25 mouse cellular contexts compared by ENCODE assay signal in genomic region chrX:135792326-135792725, GRCm38 (mm10). TPM values are rescaled to one million over a fixed set of nuclear protein-coding genes. Genes with fewer than 3 reads are reported as not detected.
DNase-seq lines count a peak whose midpoint lies in the region; ATAC-seq and TF ChIP-seq lines count a peak whose summit lies in the region.
"Had no signal": no experiment of that assay in that cellular context is flagged by ENCODE, and none has a peak within 500 bp of the region (broad histone marks: within the 10 kb centered on the region; RNA-seq: fewer than 3 reads in every experiment).

No protein-coding gene starts in this region.

- no peak for ATAC-seq in forebrain, embryonic 14.5 days
- ATAC-seq in embryonic facial prominence, embryonic 15.5 days (ENCODE audit: insufficient number of reproducible peaks, low FRiP score, low TSS enrichment, low read depth), result no peak
- ATAC-seq: midbrain, embryonic 15.5 days had no signal

- H3K4me1 ChIP-seq in forebrain, embryonic 14.5 days (ENCODE audit: control insufficient read depth, insufficient read depth, low read length), result no peaks in the 10 kb centered on the region
- no peaks in the 10 kb centered on the region for H3K4me1 ChIP-seq in forebrain, embryonic 10.5 days
- H3K4me1 ChIP-seq in embryonic facial prominence, embryonic 15.5 days, result no peaks in the 10 kb centered on the region
- H3K4me1 ChIP-seq: hindbrain, embryonic 12.5 days; midbrain, embryonic 15.5 days; neural tube, embryonic 13.5 days had no signal

- H3K79me2 ChIP-seq in myocyte (ENCODE audit: control insufficient read depth, insufficient read depth), result no peaks in the 10 kb centered on the region

- no peak for TF ChIP-seq POLR2A in myocyte (IDR thresholded peaks at IDR 0.05; ENCODE audit: insufficient read length, low read depth)

- no peak overlapping the region for H3ac ChIP-seq in myocyte (ENCODE audit: control insufficient read depth, insufficient read length)

- no peak overlapping the region; the same call in 1 of the 2 replicates for H3K27ac ChIP-seq in forebrain, embryonic 14.5 days (ENCODE audit: low read depth, low read length)
- no peak overlapping the region for H3K27ac ChIP-seq in forebrain, embryonic 10.5 days
- peak overlapping the region; percentile 85 for H3K27ac ChIP-seq in embryonic facial prominence, embryonic 15.5 days (replicated peaks)
- H3K27ac ChIP-seq: heart, adult 2 months; heart, embryonic 13.5 days; hindbrain, embryonic 12.5 days; macrophage; midbrain, embryonic 15.5 days; neural tube, embryonic 13.5 days had no signal

- no peaks in the 10 kb centered on the region for H3K36me3 ChIP-seq in forebrain, embryonic 14.5 days (ENCODE audit: control insufficient read depth, insufficient read depth, low read length)
- H3K36me3 ChIP-seq in forebrain, embryonic 10.5 days (replicated peaks), result no peaks in the 10 kb centered on the region
- no peaks in the 10 kb centered on the region for H3K36me3 ChIP-seq in embryonic facial prominence, embryonic 15.5 days
- H3K36me3 ChIP-seq in myocyte (ENCODE audit: control insufficient read depth, insufficient read depth), result no peaks in the 10 kb centered on the region
- H3K36me3 ChIP-seq: heart, embryonic 13.5 days; hindbrain, embryonic 12.5 days; midbrain, embryonic 15.5 days; neural tube, embryonic 13.5 days had no signal

- 65% methylated on average over 6 of the region's 6 CpGs for WGBS in forebrain, embryonic 14.5 days
- 90% methylated on average over 6 of the region's 6 CpGs for WGBS in forebrain, embryonic 10.5 days
- 49% methylated on average over 6 of the region's 6 CpGs for WGBS in embryonic facial prominence, embryonic 15.5 days

- H3K4me2 ChIP-seq in forebrain, embryonic 14.5 days (ENCODE audit: low read length), result no peak overlapping the region
- H3K4me2 ChIP-seq in embryonic facial prominence, embryonic 15.5 days (replicated peaks), result no peak overlapping the region
- H3K4me2 ChIP-seq in myocyte (ENCODE audit: low read depth), result peak overlapping the region; percentile 34
- H3K4me2 ChIP-seq: heart, embryonic 13.5 days; hindbrain, embryonic 12.5 days; midbrain, embryonic 15.5 days; neural tube, embryonic 13.5 days had no signal

- peak; percentile 28 for DNase-seq in forebrain, embryonic 14.5 days (ENCODE audit: low spot score)
- no peak for DNase-seq in forebrain, embryonic 10.5 days (ENCODE audit: extremely low spot score, low spot score)
- peak; percentile 60 for DNase-seq in brain, adult 2 months (ENCODE audit: low read depth, low spot score)
- no peak for DNase-seq in gastrocnemius, adult 8-10 months (ENCODE audit: low spot score in 2 of 2)
- no peak for DNase-seq in adrenal gland, postnatal 14 days
- DNase-seq: adrenal gland, adult 2 months; B cell, adult 2 months; cerebellum, adult 8-10 months; gastrocnemius, postnatal 25 days; heart, adult 2 months; heart, postnatal 14 days; kidney, adult 18-20 months; kidney, postnatal 4 days; retina, postnatal 1 day; right cerebral cortex, postnatal 25 days; spleen, adult 18-20 months had no signal

- H3K4me3 ChIP-seq in forebrain, embryonic 14.5 days (ENCODE audit: low read depth, low read length), result no peak overlapping the region
- no peak overlapping the region for H3K4me3 ChIP-seq in forebrain, embryonic 10.5 days
- H3K4me3 ChIP-seq in embryonic facial prominence, embryonic 15.5 days (replicated peaks), result no peak overlapping the region
- no peak overlapping the region for H3K4me3 ChIP-seq in myocyte
- H3K4me3 ChIP-seq: erythroblast, embryonic 14.5 days; heart, adult 2 months; heart, embryonic 13.5 days; hindbrain, embryonic 12.5 days; midbrain, embryonic 15.5 days; neural tube, embryonic 13.5 days had no signal

- H3K9me3 ChIP-seq in forebrain, embryonic 14.5 days (replicated peaks; ENCODE audit: control insufficient read depth, low read length), result no peaks in the 10 kb centered on the region
- H3K9me3 ChIP-seq in forebrain, embryonic 10.5 days, result no peaks in the 10 kb centered on the region
- H3K9me3 ChIP-seq in embryonic facial prominence, embryonic 15.5 days (replicated peaks), result no peaks in the 10 kb centered on the region
- H3K9me3 ChIP-seq: hindbrain, embryonic 12.5 days; midbrain, embryonic 15.5 days; neural tube, embryonic 13.5 days had no signal

- H3K27me3 ChIP-seq in forebrain, embryonic 14.5 days (replicated peaks; ENCODE audit: control insufficient read depth, insufficient read depth, low read length), result no peaks in the 10 kb centered on the region
- H3K27me3 ChIP-seq in forebrain, embryonic 10.5 days (ENCODE audit: poor library complexity, severe bottlenecking), result peaks cover 15% of the 10 kb centered on the region
- H3K27me3 ChIP-seq in embryonic facial prominence, embryonic 15.5 days, result no peaks in the 10 kb centered on the region
- H3K27me3 ChIP-seq in myocyte (ENCODE audit: control insufficient read depth, insufficient read depth, insufficient read length), result no peaks in the 10 kb centered on the region
- H3K27me3 ChIP-seq: heart, embryonic 13.5 days; hindbrain, embryonic 12.5 days; midbrain, embryonic 15.5 days; neural tube, embryonic 13.5 days had no signal

- no peak overlapping the region for H3K9ac ChIP-seq in forebrain, embryonic 14.5 days (ENCODE audit: low read length)
- H3K9ac ChIP-seq in embryonic facial prominence, embryonic 15.5 days, result no peak overlapping the region
- H3K9ac ChIP-seq: heart, embryonic 13.5 days; hindbrain, embryonic 12.5 days; midbrain, embryonic 15.5 days; neural tube, embryonic 13.5 days had no signal

TF ChIP-seq in myocyte, 11 proteins besides CTCF, POLR2A, EP300 and RAD21:
- TF ChIP-seq E2F4 (IDR thresholded peaks at IDR 0.05; ENCODE audit: insufficient read depth) (no peak), TCF12 (IDR thresholded peaks at IDR 0.05; ENCODE audit: insufficient read depth, poor library complexity, severe bottlenecking) (peak; percentile 54), MYOD1 (IDR thresholded peaks at IDR 0.05; ENCODE audit: control insufficient read depth in 1 of 3, insufficient read length in 2 of 3, low read depth in 2 of 3) (peak; percentile 79 to 91 (median 91))

RNA-seq across cellular contexts. Expression of gene Bhlhb9, which starts 5.1 kb away (rescaled TPM):
- 88.2 and 104 TPM in 2 replicates for polyA plus RNA-seq in forebrain, embryonic 14.5 days (2014; fragmentation: Nextera tagmentation; extraction: Ambion mirVana)
- 49.3 and 52.8 TPM in 2 replicates for polyA plus RNA-seq in forebrain, embryonic 10.5 days (2016; fragmentation: Nextera tagmentation; extraction: Ambion mirVana)
- polyA plus RNA-seq in embryonic facial prominence, embryonic 15.5 days (2015; fragmentation: Nextera tagmentation; extraction: Ambion mirVana), result 51.8 TPM in 2 replicates
- 0.41 TPM for polyA plus RNA-seq in myocyte (2012; fragmentation: generic; extraction: Trizol)
- total RNA-seq in gastrocnemius, adult 8-10 months (2022), result 1 to 10 TPM; 1.1 to 2.0 (median 1.5) TPM
- 17.7 and 18.7 TPM in 2 replicates for total RNA-seq in adrenal gland, postnatal 14 days (2021)
- total RNA-seq: MEL had no signal

RNA-seq across cellular contexts. Expression of gene Gprasp2, which starts 46.5 kb away (rescaled TPM):
- polyA plus RNA-seq in forebrain, embryonic 14.5 days (2014; fragmentation: Nextera tagmentation; extraction: Ambion mirVana), result 100 and 111 TPM in 2 replicates
- 25.3 and 27.1 TPM in 2 replicates for polyA plus RNA-seq in forebrain, embryonic 10.5 days (2016; fragmentation: Nextera tagmentation; extraction: Ambion mirVana)
- 31.8 and 37.8 TPM in 2 replicates for polyA plus RNA-seq in embryonic facial prominence, embryonic 15.5 days (2015; fragmentation: Nextera tagmentation; extraction: Ambion mirVana)
- polyA plus RNA-seq in myocyte (2012; fragmentation: generic; extraction: Trizol), result 0.14 TPM
- total RNA-seq in gastrocnemius, adult 8-10 months (2022), result 1 to 10 TPM in 3 of 4 experiments, under 1 TPM in 1; 0.76 to 2.5 (median 1.9) TPM
- total RNA-seq in adrenal gland, postnatal 14 days (2021), result 16.5 and 22.1 TPM in 2 replicates
- total RNA-seq: MEL had no signal
- polyA plus RNA-seq: macrophage had no signal

RNA-seq across cellular contexts. Expression of gene Armcx5, which starts 49.8 kb away (rescaled TPM):
- 7.6 TPM in 2 replicates for polyA plus RNA-seq in forebrain, embryonic 14.5 days (2014; fragmentation: Nextera tagmentation; extraction: Ambion mirVana)
- polyA plus RNA-seq in forebrain, embryonic 10.5 days (2016; fragmentation: Nextera tagmentation; extraction: Ambion mirVana), result 10.3 and 10.6 TPM in 2 replicates
- 10.1 and 12.1 TPM in 2 replicates for polyA plus RNA-seq in embryonic facial prominence, embryonic 15.5 days (2015; fragmentation: Nextera tagmentation; extraction: Ambion mirVana)
- 1.7 TPM for polyA plus RNA-seq in myocyte (2012; fragmentation: generic; extraction: Trizol)
- total RNA-seq in gastrocnemius, adult 8-10 months (2022), result 1 to 10 TPM; 3.2 to 4.4 (median 4.1) TPM
- 8.8 and 10.0 TPM in 2 replicates for total RNA-seq in adrenal gland, postnatal 14 days (2021)

RNA-seq across cellular contexts. Expression of gene Gprasp1, which starts 49.8 kb away (rescaled TPM):
- 94.4 and 118 TPM in 2 replicates for polyA plus RNA-seq in forebrain, embryonic 14.5 days (2014; fragmentation: Nextera tagmentation; extraction: Ambion mirVana)
- polyA plus RNA-seq in forebrain, embryonic 10.5 days (2016; fragmentation: Nextera tagmentation; extraction: Ambion mirVana), result 52.8 and 53.6 TPM in 2 replicates
- 47.1 and 47.2 TPM in 2 replicates for polyA plus RNA-seq in embryonic facial prominence, embryonic 15.5 days (2015; fragmentation: Nextera tagmentation; extraction: Ambion mirVana)
- polyA plus RNA-seq in myocyte (2012; fragmentation: generic; extraction: Trizol), result 5.8 TPM
- total RNA-seq in gastrocnemius, adult 8-10 months (2022), result 10 to 100 TPM; 15.9 to 22.4 (median 18.0) TPM
- 53.5 and 55.3 TPM in 2 replicates for total RNA-seq in adrenal gland, postnatal 14 days (2021)

Comparison
In these comparisons a context has a peak if more than half of its experiments do, and no peak if none do; other contexts are left out.
1. DNase-seq: peak in forebrain, embryonic 14.5 days (single experiment) and brain, adult 2 months (single experiment); none in forebrain, embryonic 10.5 days (single experiment), gastrocnemius, adult 8-10 months (0 of 2) and adrenal gland, postnatal 14 days (single experiment).
2. RNA of gene Bhlhb9, which starts 5.1 kb away (polyA plus RNA-seq): 88.2 to 104 TPM in forebrain, embryonic 14.5 days, 51.8 TPM in embryonic facial prominence, embryonic 15.5 days and 49.3 to 52.8 TPM in forebrain, embryonic 10.5 days; 0.41 TPM in myocyte (single experiment); every median in the first group is over 10 times any median in the second.
3. RNA of gene Gprasp2, which starts 46.5 kb away (polyA plus RNA-seq): 100 to 111 TPM in forebrain, embryonic 14.5 days, 31.8 to 37.8 TPM in embryonic facial prominence, embryonic 15.5 days and 25.3 to 27.1 TPM in forebrain, embryonic 10.5 days; 0.14 TPM in myocyte (single experiment); every median in the first group is over 10 times any median in the second.